Mouse (Mus musculus) kidney, adult 9 months (tissue): Measurements from ENCODE around the gene Etfb.

Experiments used
- DNase-seq: peaks from one replicate; pipeline ENCODE4 v3.0.0; 2022

Gene Etfb

GRCm38 (mm10) chr7:43449811-43450210 lies 5.9 kb downstream of the Etfb start:
- no peak for DNase-seq

DNA sequence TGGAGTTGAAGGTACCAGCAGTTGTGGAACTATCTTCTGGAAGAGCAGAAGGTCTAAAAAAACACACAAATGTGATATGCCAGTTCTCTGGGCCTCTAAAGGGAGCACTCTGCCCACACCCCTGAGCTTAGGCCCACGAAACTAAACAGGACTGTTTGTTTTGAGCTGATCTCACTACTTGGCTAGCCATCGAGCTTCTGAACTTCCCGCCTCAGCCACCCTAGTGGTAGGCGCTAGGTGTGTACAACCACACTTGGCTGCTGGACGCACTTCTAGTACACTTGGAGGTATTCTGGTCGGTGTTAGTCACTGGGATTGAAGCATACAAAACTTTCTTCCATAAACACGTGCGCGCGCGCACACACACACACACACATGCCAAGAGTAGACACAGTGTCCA lies 7.8 kb downstream of the Etfb start:
- no peak for DNase-seq

GRCm38 (mm10) chr7:43452609-43453008 lies 8.7 kb downstream of the Etfb start:
- DNase-seq = peak; percentile 50

DNA sequence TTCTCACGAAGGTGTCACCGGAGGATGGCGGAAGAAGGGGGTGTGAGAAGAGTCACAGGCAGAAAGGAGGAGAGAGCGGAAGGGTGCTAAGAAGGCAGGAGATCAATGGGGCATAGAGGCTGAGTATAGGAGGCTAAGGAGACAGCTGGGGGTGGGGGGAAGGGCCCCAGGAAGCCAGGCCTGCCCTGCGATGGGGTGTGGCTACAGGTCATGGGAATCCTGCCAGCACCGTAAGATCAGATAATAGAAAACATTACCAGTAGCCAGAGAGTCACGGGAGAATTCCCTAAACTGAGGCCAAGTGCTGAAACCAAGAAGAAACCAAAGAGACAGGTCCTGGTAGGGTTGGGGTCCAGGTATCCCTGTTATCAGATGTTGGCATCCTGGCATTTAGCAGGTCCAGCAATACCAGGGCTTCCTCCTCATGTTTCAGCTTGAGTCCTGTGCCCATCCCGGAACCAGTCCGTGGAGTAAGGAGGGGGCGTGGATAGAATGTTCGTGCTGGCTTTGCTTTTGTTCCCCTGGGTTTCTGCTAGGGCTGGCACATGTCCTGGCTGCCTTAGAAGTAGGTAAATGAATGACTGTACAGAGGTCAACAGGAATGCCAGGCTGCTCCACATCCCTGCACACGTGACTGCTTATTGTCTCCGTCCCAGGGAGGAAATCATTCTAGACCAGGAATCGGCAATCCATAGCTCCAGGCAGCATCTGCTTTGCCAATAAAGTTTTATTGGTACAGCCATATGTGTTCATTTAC lies 9.9 kb downstream of the Etfb start:
- peak; percentile 92 for DNase-seq

GRCm38 (mm10) chr7:43454371-43454770 lies 10.5 kb downstream of the Etfb start:
- DNase-seq = peak; percentile 65

DNA sequence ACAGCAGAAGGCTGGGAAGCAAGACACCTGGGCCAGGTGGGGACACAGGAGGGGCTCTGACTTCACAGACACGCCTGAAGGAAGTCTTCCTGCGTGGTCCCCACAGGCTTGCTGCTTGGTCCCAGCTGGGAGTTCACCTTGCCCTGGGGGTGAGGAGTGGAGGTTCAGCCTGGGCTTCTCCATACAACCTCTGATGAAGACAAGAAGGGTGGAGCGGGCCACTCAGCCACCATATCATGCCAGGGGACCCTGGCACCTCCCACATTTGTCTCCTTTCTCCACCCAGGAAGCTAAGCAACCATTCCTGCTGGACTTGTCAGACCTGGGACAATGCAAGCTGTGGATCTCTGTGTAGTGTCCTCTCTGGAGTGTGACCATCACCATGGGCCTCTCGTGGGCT lies 19.0 kb downstream of the Etfb start, which contains the start of gene Vsig10l:
TSS of gene Vsig10l (plus strand) at position 301 of the 400 bp plus-strand sequence.
- DNase-seq = no peak

GRCm38 (mm10) chr7:43463976-43464375 lies 20.1 kb downstream of the Etfb start:
- peak; percentile 44 for DNase-seq

- DNase-seq = peak; percentile 28
Measured at GRCm38 (mm10) chr7:43464864-43465343, 21.0 kb downstream of the Etfb start.

- peak; percentile 96 for DNase-seq
Measured at GRCm38 (mm10) chr7:43465344-43466098, 21.6 kb downstream of the Etfb start.

- peak; percentile 79 for DNase-seq
Measured at GRCm38 (mm10) chr7:43466099-43466694, 22.3 kb downstream of the Etfb start.

- peak; percentile 49 for DNase-seq
Measured at GRCm38 (mm10) chr7:43470373-43470772, 26.5 kb downstream of the Etfb start.

GRCm38 (mm10) chr7:43475706-43476105 lies 31.8 kb downstream of the Etfb start:
- no peak for DNase-seq

- no peak for DNase-seq
Measured at GRCm38 (mm10) chr7:43476376-43476775, 32.5 kb downstream of the Etfb start.

DNA sequence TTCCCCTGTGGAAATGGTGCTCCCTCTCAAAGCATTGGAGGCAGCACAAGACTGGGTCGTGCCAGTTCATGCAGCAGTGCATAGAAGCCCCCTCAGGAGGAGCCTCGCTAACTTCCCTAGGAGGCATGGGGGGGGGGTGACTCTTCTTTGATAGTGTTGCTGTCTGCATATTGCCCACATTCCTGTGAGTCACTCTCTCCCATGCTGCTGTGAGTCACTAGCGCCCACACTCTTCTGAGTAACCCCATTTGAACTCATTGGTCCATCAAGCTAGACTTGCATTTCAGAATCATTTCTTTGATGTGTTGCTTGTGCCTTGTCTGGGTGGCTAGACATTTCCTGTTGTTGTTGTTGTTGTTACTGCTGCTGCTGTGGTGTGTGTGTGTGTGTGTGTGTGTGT lies 37.3 kb downstream of the Etfb start:
- DNase-seq = no peak

GRCm38 (mm10) chr7:43482090-43482716 lies 38.3 kb downstream of the Etfb start:
- DNase-seq = peak; percentile 33

DNA sequence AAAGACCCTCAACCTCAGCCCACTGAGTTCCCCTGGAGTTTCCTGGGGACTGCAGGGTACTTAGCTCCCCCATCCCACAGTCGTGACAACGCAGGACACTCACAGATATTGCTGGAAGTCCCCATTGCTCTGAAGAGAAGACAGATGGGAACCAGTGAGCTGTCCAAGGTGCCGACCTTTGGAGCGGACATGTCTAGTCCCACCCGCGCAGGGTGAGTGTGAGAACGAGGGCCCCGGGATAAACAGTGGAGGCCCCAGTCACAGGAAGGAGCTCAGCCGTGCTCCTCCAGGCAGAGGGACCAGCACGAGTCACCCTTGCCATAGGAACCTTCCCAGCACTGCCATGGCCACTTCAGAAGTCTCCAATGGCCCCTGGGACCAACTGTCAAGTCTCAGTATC lies 39.4 kb downstream of the Etfb start:
- no peak for DNase-seq

DNA sequence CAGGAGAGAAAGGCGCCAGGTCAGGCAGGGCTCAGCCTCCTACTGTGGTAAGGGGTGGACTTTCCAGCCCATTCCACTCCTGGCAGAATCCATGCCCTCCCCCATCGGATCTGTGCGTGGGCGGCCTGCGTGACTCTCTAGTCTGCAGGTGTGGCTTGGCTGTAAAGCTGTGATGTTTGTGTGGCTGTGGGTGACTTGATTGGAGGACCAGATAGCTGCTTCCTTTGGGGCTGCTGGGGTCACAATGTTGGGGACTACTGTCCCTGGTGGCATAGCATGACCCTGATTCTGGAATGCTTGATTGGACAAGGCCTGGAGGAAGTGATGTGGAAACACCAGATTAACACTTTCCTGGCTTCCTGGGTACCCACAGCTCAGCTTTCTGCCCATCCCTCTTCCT lies 44.8 kb downstream of the Etfb start:
- no peak for DNase-seq

DNA sequence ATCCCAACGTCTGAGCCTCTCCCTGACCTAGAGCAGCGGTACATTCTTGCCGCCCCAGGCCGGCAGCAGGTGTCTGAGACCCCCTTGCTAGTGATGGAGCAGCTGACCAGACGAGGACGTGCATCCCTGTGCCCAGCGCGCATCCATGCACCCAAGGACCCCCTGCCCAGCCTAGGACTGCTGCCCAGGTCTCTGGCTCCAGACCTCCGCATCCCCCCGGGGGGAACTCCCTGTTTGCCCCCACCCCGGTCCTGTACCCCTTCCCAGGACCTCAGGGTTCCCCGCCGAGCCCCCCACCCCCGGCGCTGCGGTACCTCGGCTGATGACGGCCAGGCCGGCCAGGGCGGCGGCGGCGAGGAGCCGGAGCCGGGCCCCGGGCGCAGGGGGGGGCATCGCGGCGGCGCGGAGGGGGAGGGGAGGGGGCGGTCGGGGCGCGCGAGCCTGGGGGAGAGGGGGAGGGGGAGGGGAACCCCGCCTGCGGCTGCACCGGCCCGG lies 45.8 kb downstream of the Etfb start, which contains the start of gene Iglon5:
TSS of gene Iglon5 (minus strand) at position 445 of the 495 bp plus-strand sequence.
- no peak for DNase-seq

GRCm38 (mm10) chr7:43490182-43490584 lies 46.3 kb downstream of the Etfb start:
- no peak for DNase-seq

DNA sequence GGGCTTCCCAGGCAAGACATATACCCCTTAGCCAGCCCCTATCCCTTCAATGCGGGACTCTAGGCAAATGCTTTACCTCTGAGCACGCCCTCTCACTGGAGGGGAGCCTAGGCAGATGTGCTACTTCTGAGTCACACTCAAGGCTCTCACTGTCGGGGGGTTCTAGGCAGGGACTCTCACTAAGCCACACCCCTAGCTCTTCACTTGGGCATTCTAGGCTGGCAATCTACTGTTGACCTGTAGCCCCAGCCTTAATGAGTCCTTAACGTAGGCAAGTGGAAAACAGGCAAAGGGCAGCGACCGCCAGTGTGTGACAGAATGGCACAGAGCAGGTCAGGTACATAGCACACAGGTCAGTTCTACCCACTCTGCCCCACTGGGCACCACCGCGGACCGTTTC lies 47.0 kb downstream of the Etfb start:
- DNase-seq = no peak

- peak; percentile 64 for DNase-seq
Measured at GRCm38 (mm10) chr7:43495343-43496021, 51.6 kb downstream of the Etfb start.
